Mouse (Mus musculus) left cerebral cortex, postnatal 25 days (tissue): ENCODE data around the gene Grrp1. TPM values are rescaled to one million over a fixed set of nuclear protein-coding genes. Genes with fewer than 3 reads are reported as not detected.
"Not testable (repeated sequence)": the region's sequence is repeated elsewhere in the genome, so short reads cannot be mapped to it uniquely, and the experiment has no call there.

ENCODE experiments used
- DNase-seq, 2 experiments: peaks; one replicate each; pipeline ENCODE4 v3.0.0; 2022; ENCODE audit warnings: low spot score in 2 of 2, mixed read lengths in 1 of 2
- intact Hi-C: fragments of 180-260 bp; cut with DNase I; formaldehyde crosslinking; loops from one replicate; pipeline ENCODE4 v1.15.1; 2025
- total RNA-seq, 2 experiments: library from RNA; stranded (reverse); gene quantifications; 2 replicates each; pipeline ENCODE4 v1.2.3; 2021

Grrp1 gene
- total RNA-seq: 1 to 10 TPM; 4.0 TPM

- intact Hi-C loops: loop anchor here (5.0 to 10.0 kb wide), 2 partner anchors 103 to 231 kb away; no protein-coding TSS in a partner anchor
Observed at GRCm38 (mm10) chr4:134253722-134254324, at the start of gene Grrp1. TSS of gene Grrp1 (minus strand) at chr4:134254106.

DNA sequence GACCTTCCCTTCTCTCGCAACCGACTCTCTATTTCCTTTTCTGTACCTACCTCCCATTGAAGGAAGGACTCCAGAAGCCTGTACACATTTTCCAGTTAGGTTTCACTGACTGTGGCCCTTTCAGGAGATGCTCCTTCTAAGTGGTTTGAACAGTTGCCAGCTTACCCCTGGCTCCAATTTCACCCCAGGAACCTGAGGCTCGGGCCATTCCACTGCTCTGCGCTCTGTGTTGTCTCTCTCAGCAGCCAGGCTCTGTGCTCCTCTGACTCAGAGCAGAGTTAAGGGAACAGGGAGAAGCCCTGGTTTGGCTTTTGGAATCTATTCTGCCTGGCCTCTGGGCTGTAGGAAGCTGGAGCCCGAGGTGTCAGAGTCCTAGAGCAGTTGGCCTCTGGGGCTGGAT lies 48.2 kb upstream of the Grrp1 start:
- no peak for DNase-seq

More at GRCm38 (mm10) chr4:134253722-134254324, at the start of gene Grrp1:
- DNase-seq: no peak

GRCm38 (mm10) chr4:134300316-134300715 lies 46.4 kb upstream of the Grrp1 start:
- intact Hi-C loops: no loop called here
- peak; percentile 47 to 73 for DNase-seq

More for the DNA sequence above, 48.2 kb upstream of the Grrp1 start:
- intact Hi-C loops: no loop called here

GRCm38 (mm10) chr4:134299498-134299810 lies 45.5 kb upstream of the Grrp1 start:
- DNase-seq: no peak
- intact Hi-C loops: no loop called here

- intact Hi-C loops: no loop called here
- peak in 1 of 2 experiments; percentile 29 for DNase-seq
Observed at GRCm38 (mm10) chr4:134298626-134299497, 45.0 kb upstream of the Grrp1 start.

GRCm38 (mm10) chr4:134297369-134297768 lies 43.5 kb upstream of the Grrp1 start:
- intact Hi-C loops: no loop called here
- DNase-seq: no peak

- no peak for DNase-seq
- intact Hi-C loops: no loop called here
Observed at GRCm38 (mm10) chr4:134296523-134296922, 42.6 kb upstream of the Grrp1 start.

DNA sequence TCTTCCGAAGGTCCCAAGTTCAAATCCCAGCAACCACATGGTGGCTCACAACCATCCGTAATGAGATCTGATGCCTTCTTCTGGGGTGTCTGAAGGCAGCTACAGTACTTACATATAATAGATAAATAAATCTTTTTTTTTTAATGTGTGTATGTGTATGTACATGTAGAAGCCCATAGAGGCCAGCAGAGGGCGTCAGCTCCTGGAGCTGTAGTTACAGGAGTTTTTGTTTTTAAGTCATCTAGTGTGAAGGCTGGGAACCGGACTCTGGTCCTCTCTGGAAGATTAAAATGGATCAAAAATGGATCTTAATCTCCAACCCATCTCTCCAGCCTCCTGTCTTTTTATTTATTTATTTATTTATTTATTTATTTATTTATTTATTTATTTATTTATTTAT lies 42.2 kb upstream of the Grrp1 start:
- intact Hi-C loops, DNase-seq: not testable (repeated sequence)

GRCm38 (mm10) chr4:134293692-134294163 lies 39.8 kb upstream of the Grrp1 start:
- no peak for DNase-seq
- intact Hi-C loops: loop anchor here (2.0 kb wide), 2 partner anchors 43 to 257 kb away; no protein-coding TSS in a partner anchor

GRCm38 (mm10) chr4:134293061-134293691 lies 39.3 kb upstream of the Grrp1 start:
- no peak for DNase-seq
- intact Hi-C loops: loop anchor here (2.0 kb wide), 2 partner anchors 42 to 256 kb away; no protein-coding TSS in a partner anchor

DNA sequence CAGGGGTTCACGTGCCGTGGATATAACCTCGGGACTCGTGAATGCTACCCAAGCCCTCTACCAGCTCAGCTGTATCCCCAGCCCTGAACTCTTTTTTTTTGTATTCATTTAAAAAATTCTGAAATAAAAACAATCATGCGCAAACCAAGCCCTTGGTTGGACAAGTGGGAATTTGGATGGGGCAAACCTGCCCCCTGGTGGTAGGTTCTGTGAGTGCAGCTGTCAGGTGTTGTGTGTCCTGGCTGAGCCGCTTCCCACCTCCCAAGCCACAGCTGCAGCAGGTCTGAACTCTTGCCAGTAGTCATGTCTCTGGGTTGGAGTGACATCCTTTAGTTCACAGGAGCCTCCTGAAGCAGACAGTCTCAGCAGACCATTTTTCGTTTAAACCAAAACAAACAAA lies 38.2 kb upstream of the Grrp1 start:
- intact Hi-C loops: loop anchor here (2.0 kb wide), 2 partner anchors 41 to 255 kb away; no protein-coding TSS in a partner anchor
- DNase-seq: peak; percentile 59 to 61

DNA sequence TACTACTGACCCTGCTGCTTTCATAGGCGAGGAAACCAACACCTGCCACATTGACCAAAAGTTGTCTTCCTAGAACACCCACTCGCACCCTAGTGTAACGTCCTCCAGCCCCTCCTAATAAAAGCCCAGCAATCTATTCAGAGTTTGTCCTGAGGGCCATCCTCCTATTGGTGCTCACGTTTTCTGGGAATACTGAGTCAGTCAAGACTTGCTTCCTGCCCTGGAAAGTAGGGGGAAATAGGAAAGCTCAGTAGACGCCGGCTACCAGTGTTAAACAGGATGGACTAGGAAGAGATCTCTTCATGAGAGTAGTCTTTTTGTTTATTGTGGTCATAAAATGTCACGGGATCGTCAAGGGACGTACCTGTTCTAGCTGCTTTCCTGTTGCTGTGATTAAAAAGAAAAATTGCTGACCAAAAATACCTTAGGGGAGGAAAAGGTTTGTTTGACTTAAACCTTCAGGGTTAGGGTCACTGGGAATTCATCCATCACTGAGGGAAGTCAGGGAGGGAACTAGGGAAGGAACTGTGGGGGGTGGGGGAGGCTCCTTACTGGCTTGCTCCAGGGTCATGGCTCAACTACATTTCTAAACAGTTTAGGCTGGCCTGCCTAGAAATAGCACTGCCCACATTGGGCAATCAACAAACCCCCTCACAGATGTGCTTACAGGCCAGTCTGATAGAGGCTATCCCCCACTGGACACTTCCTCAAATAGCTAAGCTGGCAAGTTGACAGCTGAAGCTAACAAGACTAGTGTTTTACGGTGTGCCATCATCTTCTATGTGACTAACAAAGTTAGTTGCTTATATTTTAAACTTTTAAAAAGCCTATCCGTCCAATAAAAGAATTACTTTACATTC lies 34.7 kb upstream of the Grrp1 start:
- intact Hi-C loops: loop anchor here (10.0 kb wide), 1 partner anchor 196 kb away; no protein-coding TSS in a partner anchor
- DNase-seq: no peak

GRCm38 (mm10) chr4:134287575-134288025 lies 33.7 kb upstream of the Grrp1 start, which contains the start of gene Pdik1l:
TSS of gene Pdik1l (minus strand) at chr4:134287895.
- intact Hi-C loops: loop anchor here (1.0 to 10.0 kb wide), 2 partner anchors 100 to 197 kb away; partner anchors contain the start of gene Cep85
- DNase-seq: peak; percentile 75 to 78

GRCm38 (mm10) chr4:134287168-134287564 lies 33.3 kb upstream of the Grrp1 start:
- DNase-seq: peak; percentile 95 to 97
- intact Hi-C loops: loop anchor here (1.0 to 10.0 kb wide), 2 partner anchors 100 to 198 kb away; partner anchors contain the start of gene Cep85

- intact Hi-C loops: loop anchor here (1.0 to 10.0 kb wide), 2 partner anchors 99 to 198 kb away; partner anchors contain the start of gene Cep85
- no peak for DNase-seq
Observed at GRCm38 (mm10) chr4:134286226-134287167, 32.6 kb upstream of the Grrp1 start.

DNA sequence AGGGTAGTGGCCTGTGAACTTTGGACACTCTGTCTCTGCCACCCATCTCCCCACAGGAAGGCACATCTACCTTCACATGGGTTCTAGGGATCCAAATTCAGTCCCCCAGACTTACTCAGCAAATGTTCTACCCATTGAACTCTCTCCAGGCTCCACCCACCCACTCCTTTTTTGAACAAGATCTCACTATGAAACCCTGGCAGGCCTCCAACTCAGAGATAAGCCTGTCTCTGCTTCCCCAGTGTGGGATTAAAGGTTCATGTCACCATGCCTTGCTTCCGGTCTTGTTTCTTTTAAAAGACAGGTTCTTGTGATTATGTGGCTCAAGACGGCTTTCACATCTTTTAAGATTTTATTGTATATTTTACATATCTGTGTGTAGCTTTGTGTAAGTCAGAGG lies 31.0 kb upstream of the Grrp1 start:
- DNase-seq: no peak
- intact Hi-C loops: loop anchor here (10.0 kb wide), 1 partner anchor 200 kb away; no protein-coding TSS in a partner anchor
